15 mouse cellular contexts compared by ENCODE assay signal in genomic region chr10:23812438-23812759, GRCm38 (mm10). TPM values are rescaled to one million over a fixed set of nuclear protein-coding genes. Genes with fewer than 3 reads are reported as not detected.
DNase-seq lines count a peak whose midpoint lies in the region; ATAC-seq and TF ChIP-seq lines count a peak whose summit lies in the region.
"Had no signal": no experiment of that assay in that cellular context is flagged by ENCODE, and none has a peak within 500 bp of the region (broad histone marks: within the 10 kb centered on the region; RNA-seq: fewer than 3 reads in every experiment).

No protein-coding gene starts in this region.

- no peak overlapping the region for H3K9ac ChIP-seq in forebrain, embryonic 13.5 days
- H3K9ac ChIP-seq in forebrain, embryonic 11.5 days (ENCODE audit: low read length) = no peak overlapping the region
- no peak overlapping the region for H3K9ac ChIP-seq in midbrain, embryonic 16.5 days (ENCODE audit: low read depth, low read length)
- H3K9ac ChIP-seq in hindbrain, postnatal 0 days (replicated peaks; ENCODE audit: low read length) = no peak overlapping the region
- H3K9ac ChIP-seq: liver, embryonic 14.5 days had no signal

- H3K9me3 ChIP-seq in forebrain, embryonic 13.5 days (replicated peaks) = no peaks in the 10 kb centered on the region
- no peaks in the 10 kb centered on the region for H3K9me3 ChIP-seq in forebrain, embryonic 11.5 days (ENCODE audit: control insufficient read depth, low read length)
- H3K9me3 ChIP-seq in midbrain, embryonic 16.5 days (replicated peaks; ENCODE audit: control insufficient read depth, low read length, poor library complexity, severe bottlenecking) = no peaks in the 10 kb centered on the region
- no peaks in the 10 kb centered on the region for H3K9me3 ChIP-seq in midbrain, embryonic 10.5 days (replicated peaks)
- no peaks in the 10 kb centered on the region for H3K9me3 ChIP-seq in hindbrain, postnatal 0 days (ENCODE audit: low read length)
- H3K9me3 ChIP-seq: heart, embryonic 10.5 days had no signal

- H3K36me3 ChIP-seq in forebrain, embryonic 13.5 days (ENCODE audit: poor library complexity, severe bottlenecking) = peaks cover 31% of the 10 kb centered on the region
- H3K36me3 ChIP-seq in forebrain, embryonic 11.5 days (ENCODE audit: control insufficient read depth, insufficient read depth, low read length) = no peaks in the 10 kb centered on the region
- H3K36me3 ChIP-seq in midbrain, embryonic 16.5 days (ENCODE audit: control insufficient read depth, insufficient read depth, low read length) = no peaks in the 10 kb centered on the region; the same call in 1 of the 2 replicates
- H3K36me3 ChIP-seq in midbrain, embryonic 10.5 days = peaks cover 11% of the 10 kb centered on the region; the same call in 1 of the 2 replicates
- peaks cover 5% of the 10 kb centered on the region; the same call in 1 of the 2 replicates for H3K36me3 ChIP-seq in hindbrain, postnatal 0 days (ENCODE audit: insufficient read depth, low read length)
- H3K36me3 ChIP-seq in small intestine, adult 2 months (ENCODE audit: control insufficient read depth, insufficient read depth, low read length) = peaks cover 26% of the 10 kb centered on the region
- H3K36me3 ChIP-seq: heart, embryonic 10.5 days had no signal

- TF ChIP-seq POLR2A in small intestine, adult 2 months (IDR thresholded peaks at IDR 0.05; ENCODE audit: low read depth, low read length) = no peak

- DNase-seq in forebrain, embryonic 11.5 days (ENCODE audit: low spot score) = no peak
- DNase-seq in midbrain, embryonic 10.5 days (ENCODE audit: low spot score) = no peak
- no peak for DNase-seq in hindbrain, postnatal 0 days (ENCODE audit: low spot score)
- no peak for DNase-seq in embryo, embryonic 10 days (ENCODE audit: low spot score)
- no peak for DNase-seq in left cerebral cortex, postnatal 25 days (ENCODE audit: low spot score in 2 of 2)

- H3K4me1 ChIP-seq in forebrain, embryonic 13.5 days = peaks cover 6% of the 10 kb centered on the region
- no peaks in the 10 kb centered on the region for H3K4me1 ChIP-seq in forebrain, embryonic 11.5 days (replicated peaks; ENCODE audit: control insufficient read depth, insufficient read depth, low read length)
- H3K4me1 ChIP-seq in midbrain, embryonic 16.5 days (ENCODE audit: control insufficient read depth, insufficient read depth, low read length) = no peaks in the 10 kb centered on the region
- H3K4me1 ChIP-seq in midbrain, embryonic 10.5 days = peaks cover 7% of the 10 kb centered on the region
- no peaks in the 10 kb centered on the region for H3K4me1 ChIP-seq in hindbrain, postnatal 0 days (ENCODE audit: insufficient read depth, low read length)
- peaks cover 4% of the 10 kb centered on the region; the same call in 1 of the 2 replicates for H3K4me1 ChIP-seq in small intestine, adult 2 months (ENCODE audit: control insufficient read depth, insufficient read depth, insufficient read length, low read length)

- no peaks in the 10 kb centered on the region for H3K27me3 ChIP-seq in forebrain, embryonic 13.5 days
- no peaks in the 10 kb centered on the region for H3K27me3 ChIP-seq in forebrain, embryonic 11.5 days (ENCODE audit: control insufficient read depth, insufficient read depth, low read length)
- H3K27me3 ChIP-seq in midbrain, embryonic 16.5 days (ENCODE audit: control insufficient read depth, insufficient read depth, low read depth, low read length) = no peaks in the 10 kb centered on the region
- H3K27me3 ChIP-seq in midbrain, embryonic 10.5 days (ENCODE audit: low read depth, poor library complexity, severe bottlenecking) = no peaks in the 10 kb centered on the region
- no peaks in the 10 kb centered on the region for H3K27me3 ChIP-seq in hindbrain, postnatal 0 days (ENCODE audit: insufficient read depth, low read length)
- H3K27me3 ChIP-seq in small intestine, adult 2 months (ENCODE audit: control insufficient read depth, insufficient read depth, low read length) = no peaks in the 10 kb centered on the region

- H3K4me3 ChIP-seq in forebrain, embryonic 13.5 days = no peak overlapping the region
- H3K4me3 ChIP-seq in forebrain, embryonic 11.5 days (ENCODE audit: low read depth, low read length) = no peak overlapping the region
- H3K4me3 ChIP-seq in midbrain, embryonic 16.5 days (ENCODE audit: low read depth, low read length) = no peak overlapping the region
- H3K4me3 ChIP-seq in midbrain, embryonic 10.5 days = no peak overlapping the region
- H3K4me3 ChIP-seq in hindbrain, postnatal 0 days (ENCODE audit: low read length) = no peak overlapping the region
- no peak overlapping the region for H3K4me3 ChIP-seq in small intestine, adult 2 months (ENCODE audit: low read depth, low read length)
- H3K4me3 ChIP-seq: heart, embryonic 10.5 days; layer of hippocampus, adult 2 months had no signal

- intact Hi-C loops in left cerebral cortex, postnatal 25 days (cut with DNase I) = loop anchor here (2.0 kb wide), 2 partner anchors 268 to 318 kb away; no protein-coding TSS in a partner anchor

- TF ChIP-seq CTCF in hindbrain, postnatal 0 days (IDR thresholded peaks at IDR 0.05; ENCODE audit: low read depth) = no peak
- TF ChIP-seq CTCF in small intestine, adult 2 months (IDR thresholded peaks at IDR 0.05; ENCODE audit: extremely low read depth, insufficient read length, insufficient replicate concordance, low read depth, low read length) = no peak

- H3K4me2 ChIP-seq in forebrain, embryonic 13.5 days = no peak overlapping the region
- no peak overlapping the region for H3K4me2 ChIP-seq in forebrain, embryonic 11.5 days (ENCODE audit: low read depth, low read length, severe bottlenecking)
- no peak overlapping the region for H3K4me2 ChIP-seq in midbrain, embryonic 16.5 days (ENCODE audit: low read length)
- no peak overlapping the region for H3K4me2 ChIP-seq in hindbrain, postnatal 0 days (ENCODE audit: low read depth, low read length)

- H3K27ac ChIP-seq in forebrain, embryonic 13.5 days = no peak overlapping the region
- H3K27ac ChIP-seq in forebrain, embryonic 11.5 days (ENCODE audit: low read depth, low read length) = no peak overlapping the region
- no peak overlapping the region for H3K27ac ChIP-seq in midbrain, embryonic 16.5 days (ENCODE audit: low read length)
- H3K27ac ChIP-seq in midbrain, embryonic 10.5 days (replicated peaks) = no peak overlapping the region
- no peak overlapping the region for H3K27ac ChIP-seq in hindbrain, postnatal 0 days
- peak overlapping the region; percentile 23; the same call in 1 of the 2 replicates for H3K27ac ChIP-seq in small intestine, adult 2 months (ENCODE audit: insufficient read depth, low read depth, low read length)
- H3K27ac ChIP-seq: heart, embryonic 10.5 days; kidney, postnatal 0 days; layer of hippocampus, adult 2 months; liver, embryonic 14.5 days had no signal

- ATAC-seq in forebrain, embryonic 13.5 days = 0 out of 2 replicates have a peak, but pooled peaks have one; percentile 46
- ATAC-seq in forebrain, embryonic 11.5 days (replicated peaks; ENCODE audit: low FRiP score) = no peak; the same call in 1 of the 2 replicates
- ATAC-seq in midbrain, embryonic 16.5 days = 0 out of 2 replicates have a peak, but pooled peaks have one; percentile 33
- peak; percentile 58 for ATAC-seq in hindbrain, postnatal 0 days

RNA-seq across cellular contexts. Expression of gene Slc18b1, which starts 15.6 kb away (rescaled TPM):
- polyA plus RNA-seq in forebrain, embryonic 13.5 days (2015; fragmentation: Nextera tagmentation; extraction: Ambion mirVana) = 15.9 and 16.7 TPM in 2 replicates
- 15.9 and 20.9 TPM in 2 replicates for polyA plus RNA-seq in forebrain, embryonic 11.5 days (2014; fragmentation: Nextera tagmentation; extraction: Ambion mirVana)
- polyA plus RNA-seq in midbrain, embryonic 16.5 days (2015; fragmentation: Nextera tagmentation; extraction: Ambion mirVana) = 17.5 and 19.0 TPM in 2 replicates
- 10.4 and 12.2 TPM in 2 replicates for polyA plus RNA-seq in midbrain, embryonic 10.5 days (2016; fragmentation: Nextera tagmentation; extraction: Ambion mirVana)
- 15.3 and 21.7 TPM in 2 replicates for total RNA-seq in hindbrain, postnatal 0 days (2014; rRNA removed)
- polyA plus RNA-seq in hindbrain, postnatal 0 days (2015; fragmentation: Nextera tagmentation; extraction: Ambion mirVana) = 13.5 and 17.4 TPM in 2 replicates
- polyA plus RNA-seq in small intestine, adult 2 months (2012; rRNA removed) = 9.5 and 16.6 TPM in 2 replicates
- 10 to 100 TPM; 24.1 to 24.7 TPM for total RNA-seq in left cerebral cortex, postnatal 25 days (2021)

RNA-seq across cellular contexts. Expression of gene Rps12, which starts 25.3 kb away (rescaled TPM):
- polyA plus RNA-seq in forebrain, embryonic 13.5 days (2015; fragmentation: Nextera tagmentation; extraction: Ambion mirVana) = 142 and 148 TPM in 2 replicates
- 130 and 155 TPM in 2 replicates for polyA plus RNA-seq in forebrain, embryonic 11.5 days (2014; fragmentation: Nextera tagmentation; extraction: Ambion mirVana)
- polyA plus RNA-seq in midbrain, embryonic 16.5 days (2015; fragmentation: Nextera tagmentation; extraction: Ambion mirVana) = 83.7 and 87.4 TPM in 2 replicates
- polyA plus RNA-seq in midbrain, embryonic 10.5 days (2016; fragmentation: Nextera tagmentation; extraction: Ambion mirVana) = 112 and 145 TPM in 2 replicates
- total RNA-seq in hindbrain, postnatal 0 days (2014; rRNA removed) = 2,422 and 2,499 TPM in 2 replicates
- 130 and 135 TPM in 2 replicates for polyA plus RNA-seq in hindbrain, postnatal 0 days (2015; fragmentation: Nextera tagmentation; extraction: Ambion mirVana)
- polyA plus RNA-seq in small intestine, adult 2 months (2012; rRNA removed) = 1,264 and 1,580 TPM in 2 replicates
- total RNA-seq in left cerebral cortex, postnatal 25 days (2021) = 100 to 1,000 TPM; 181 to 221 TPM

RNA-seq across cellular contexts. Expression of gene Vnn3, which starts 38.9 kb away (rescaled TPM):
- polyA plus RNA-seq in forebrain, embryonic 13.5 days (2015; fragmentation: Nextera tagmentation; extraction: Ambion mirVana) = not detected in 2 replicates
- not detected in 2 replicates for polyA plus RNA-seq in forebrain, embryonic 11.5 days (2014; fragmentation: Nextera tagmentation; extraction: Ambion mirVana)
- polyA plus RNA-seq in midbrain, embryonic 16.5 days (2015; fragmentation: Nextera tagmentation; extraction: Ambion mirVana) = 0.22 TPM in 1 of 2 replicates, not detected in the other
- polyA plus RNA-seq in midbrain, embryonic 10.5 days (2016; fragmentation: Nextera tagmentation; extraction: Ambion mirVana) = not detected in 2 replicates
- 0.11 and 0.16 TPM in 2 replicates for total RNA-seq in hindbrain, postnatal 0 days (2014; rRNA removed)
- 0.10 TPM in 1 of 2 replicates, not detected in the other for polyA plus RNA-seq in hindbrain, postnatal 0 days (2015; fragmentation: Nextera tagmentation; extraction: Ambion mirVana)
- polyA plus RNA-seq in small intestine, adult 2 months (2012; rRNA removed) = 0.06 and 0.74 TPM in 2 replicates
- total RNA-seq in left cerebral cortex, postnatal 25 days (2021) = under 1 TPM in 1 of 2 experiments, not detected in 1; 0.25 TPM
- total RNA-seq: heart, postnatal 14 days; left cerebral cortex, adult 18-20 months had no signal
- polyA plus RNA-seq: heart, embryonic 10.5 days; limb, embryonic 11.5 days had no signal
